21 mouse cellular contexts compared by ENCODE assay signal in the genomic region with DNA sequence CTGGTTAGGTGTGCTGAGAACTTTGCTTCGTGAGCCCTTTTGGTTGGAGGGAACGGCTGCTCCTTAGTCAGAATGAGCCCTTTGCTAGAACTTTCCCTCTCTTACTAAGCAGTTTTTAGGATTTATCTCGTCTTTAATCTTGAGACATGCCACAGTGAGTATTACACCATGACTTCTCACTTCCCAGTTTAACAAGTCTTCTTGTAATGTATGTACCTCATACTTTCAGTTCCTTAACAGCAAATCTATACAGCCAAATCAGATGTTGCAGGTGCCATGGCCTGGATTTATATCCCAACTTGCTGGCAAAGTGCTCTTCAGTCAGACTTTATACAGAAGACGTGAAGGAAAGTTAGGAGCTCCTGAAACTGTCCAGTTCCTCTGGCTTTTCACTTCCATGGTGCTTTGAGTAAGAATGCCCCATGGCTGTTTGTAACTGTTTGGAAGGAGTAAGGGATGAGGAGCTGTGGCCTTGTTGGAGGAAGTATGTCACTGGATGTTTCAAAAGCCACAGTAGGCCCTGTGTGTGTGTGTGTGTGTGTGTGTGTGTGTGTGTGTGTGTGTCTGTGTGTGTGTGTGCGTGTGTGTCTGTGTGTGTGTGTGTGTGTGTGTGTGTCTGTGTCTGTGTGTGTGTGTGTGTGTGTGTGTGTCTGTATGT. TPM values are rescaled to one million over a fixed set of nuclear protein-coding genes. Genes with fewer than 3 reads are reported as not detected.
DNase-seq lines count a peak whose midpoint lies in the region; ATAC-seq lines count a peak whose summit lies in the region.
"Had no signal": no experiment of that assay in that cellular context is flagged by ENCODE, and none has a peak within 500 bp of the region (broad histone marks: within the 10 kb centered on the region; RNA-seq: fewer than 3 reads in every experiment).

No protein-coding gene starts in this region.

- no peaks in the 10 kb centered on the region for H3K27me3 ChIP-seq in splenic B cell, adult 2 months (ENCODE audit: control insufficient read depth, insufficient read depth, low read length, poor library complexity, severe bottlenecking)
- H3K27me3 ChIP-seq: forebrain, embryonic 12.5 days; Patski had no signal

- H3K36me3 ChIP-seq in splenic B cell, adult 2 months (ENCODE audit: control insufficient read depth, insufficient read depth, low read length, poor library complexity, severe bottlenecking), result no peaks in the 10 kb centered on the region
- H3K36me3 ChIP-seq: forebrain, embryonic 12.5 days; heart, embryonic 10.5 days; limb, embryonic 10.5 days had no signal

- peak; percentile 85 for ATAC-seq in common myeloid progenitor, adult 5-6 weeks (replicated peaks; ENCODE audit: low read depth, poor library complexity, severe bottlenecking)
- ATAC-seq in megakaryocyte, adult 5-6 weeks (ENCODE audit: poor library complexity, severe bottlenecking), result peak; percentile 92
- no peak for ATAC-seq in cerebellum, adult (ENCODE audit: insufficient number of reproducible peaks, low FRiP score, low TSS enrichment)
- ATAC-seq: inflammation-experienced regulatory T-cells, adult 6 months; Patski had no signal

- DNase-seq in lung, postnatal 36 days, result peak; percentile 10
- no peak for DNase-seq in lung, adult 18-20 months
- DNase-seq in splenic B cell, adult 2 months (ENCODE audit: low read depth, low spot score), result peak; percentile 65
- no peak for DNase-seq in T-cell, adult 2 months (ENCODE audit: low spot score)
- no peak for DNase-seq in left cerebral cortex, adult 9 months (ENCODE audit: low spot score in 2 of 2)
- DNase-seq: cerebellum, adult 9-10 months; gastrocnemius, postnatal 36 days; heart, postnatal 4 days; kidney, adult 2 months; liver; lung, postnatal 14 days; right cerebral cortex, postnatal 14 days; thymus, postnatal 36 days had no signal

RNA-seq across cellular contexts. Expression of a gene that starts 14.8 kb away (rescaled TPM):
- 16.6 and 18.2 TPM in 2 replicates for total RNA-seq in common myeloid progenitor, adult 5-6 weeks (2017)
- 7.8 and 9.0 TPM in 2 replicates for total RNA-seq in megakaryocyte, adult 5-6 weeks (2015)
- total RNA-seq in megakaryocyte, adult 5-6 weeks (2017), result 4.8 and 8.3 TPM in 2 replicates

RNA-seq across cellular contexts. Expression of a gene that starts 14.9 kb away (rescaled TPM):
- 62.3 and 112 TPM in 2 replicates for total RNA-seq in common myeloid progenitor, adult 5-6 weeks (2017)
- total RNA-seq in megakaryocyte, adult 5-6 weeks (2015), result 20.9 and 24.7 TPM in 2 replicates
- 28.4 and 30.8 TPM in 2 replicates for total RNA-seq in megakaryocyte, adult 5-6 weeks (2017)

Comparison
In these comparisons a context has a peak if more than half of its experiments do, and no peak if none do; other contexts are left out.
1. DNase-seq: peak in lung, postnatal 36 days (single experiment) and splenic B cell, adult 2 months (single experiment); none in lung, adult 18-20 months (0 of 2), T-cell, adult 2 months (single experiment) and left cerebral cortex, adult 9 months (0 of 2).